In the genomic region with DNA sequence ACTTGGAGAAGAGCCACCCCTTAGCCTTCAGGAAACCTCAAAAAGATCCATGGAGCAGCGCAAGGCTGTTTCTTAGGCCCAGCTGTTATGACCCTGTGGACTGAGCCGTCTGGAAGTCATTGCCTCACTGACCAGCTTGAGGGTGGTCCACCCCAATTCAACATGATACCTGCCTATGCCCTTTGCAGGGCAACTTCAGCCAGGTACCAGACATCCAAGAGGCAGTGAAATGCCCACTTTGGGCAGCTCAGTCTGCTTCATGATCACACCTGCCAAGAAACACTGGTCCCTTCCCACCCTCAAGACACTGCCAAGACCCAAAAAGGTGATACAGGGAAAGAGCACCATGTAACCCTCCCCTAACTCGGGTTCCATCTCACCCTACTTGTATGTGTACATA, we compare ENCODE assay signal across 10 mouse cellular contexts. TPM values are rescaled to one million over a fixed set of nuclear protein-coding genes. Genes with fewer than 3 reads are reported as not detected.
DNase-seq lines count a peak whose midpoint lies in the region; ATAC-seq lines count a peak whose summit lies in the region.
"Had no signal": no experiment of that assay in that cellular context is flagged by ENCODE, and none has a peak within 500 bp of the region (broad histone marks: within the 10 kb centered on the region; RNA-seq: fewer than 3 reads in every experiment).

No protein-coding gene starts in this region.

- no peaks in the 10 kb centered on the region; the same call in 1 of the 2 replicates for H3K36me3 ChIP-seq in heart, embryonic 15.5 days
- peaks cover 15% of the 10 kb centered on the region for H3K36me3 ChIP-seq in embryonic facial prominence, embryonic 12.5 days
- H3K36me3 ChIP-seq in hindbrain, embryonic 15.5 days: peaks cover 12% of the 10 kb centered on the region
- H3K36me3 ChIP-seq in midbrain, embryonic 13.5 days: peaks cover 15% of the 10 kb centered on the region

- H3K4me3 ChIP-seq in heart, embryonic 15.5 days: 0 out of 2 replicates have a peak overlapping the region, but pooled peaks have one; percentile 80
- H3K4me3 ChIP-seq in embryonic facial prominence, embryonic 12.5 days: peak overlapping the region; percentile 95
- H3K4me3 ChIP-seq in hindbrain, embryonic 15.5 days: peak overlapping the region; percentile 93
- H3K4me3 ChIP-seq in midbrain, embryonic 13.5 days (replicated peaks): peak overlapping the region; percentile 97

- no peaks in the 10 kb centered on the region for H3K9me3 ChIP-seq in heart, embryonic 15.5 days (replicated peaks)
- no peaks in the 10 kb centered on the region for H3K9me3 ChIP-seq in embryonic facial prominence, embryonic 12.5 days
- H3K9me3 ChIP-seq in hindbrain, embryonic 15.5 days: no peaks in the 10 kb centered on the region
- H3K9me3 ChIP-seq in midbrain, embryonic 13.5 days: no peaks in the 10 kb centered on the region

- peak overlapping the region; percentile 75 for H3K4me2 ChIP-seq in heart, embryonic 15.5 days
- H3K4me2 ChIP-seq in embryonic facial prominence, embryonic 12.5 days (replicated peaks): peak overlapping the region; percentile 77
- H3K4me2 ChIP-seq in hindbrain, embryonic 15.5 days: peak overlapping the region; percentile 71
- H3K4me2 ChIP-seq in midbrain, embryonic 13.5 days (replicated peaks): peak overlapping the region; percentile 76

- H3K4me1 ChIP-seq in heart, embryonic 15.5 days (replicated peaks): peaks cover 6% of the 10 kb centered on the region
- H3K4me1 ChIP-seq in embryonic facial prominence, embryonic 12.5 days: peaks cover 18% of the 10 kb centered on the region
- peaks cover 23% of the 10 kb centered on the region for H3K4me1 ChIP-seq in hindbrain, embryonic 15.5 days (replicated peaks)
- peaks cover 22% of the 10 kb centered on the region for H3K4me1 ChIP-seq in midbrain, embryonic 13.5 days (replicated peaks)

- no peak for ATAC-seq in heart, embryonic 15.5 days (replicated peaks; ENCODE audit: insufficient number of reproducible peaks, insufficient read depth, low FRiP score, low read depth)
- ATAC-seq in embryonic facial prominence, embryonic 12.5 days (ENCODE audit: insufficient number of reproducible peaks, insufficient read depth, low FRiP score, low TSS enrichment): no peak
- no peak for ATAC-seq in hindbrain, embryonic 15.5 days (ENCODE audit: low FRiP score, low read depth)
- ATAC-seq in midbrain, embryonic 13.5 days: peak; percentile 3; the same call in 1 of the 2 replicates

- H3K9ac ChIP-seq in heart, embryonic 15.5 days: no peak overlapping the region
- peak overlapping the region; percentile 99; the same call in 1 of the 2 replicates for H3K9ac ChIP-seq in embryonic facial prominence, embryonic 12.5 days
- H3K9ac ChIP-seq in hindbrain, embryonic 15.5 days: no peak overlapping the region
- H3K9ac ChIP-seq in midbrain, embryonic 13.5 days (replicated peaks): peak overlapping the region; percentile 98
- H3K9ac ChIP-seq: liver, embryonic 14.5 days had no signal

- H3K27me3 ChIP-seq in heart, embryonic 15.5 days: no peaks in the 10 kb centered on the region
- H3K27me3 ChIP-seq in embryonic facial prominence, embryonic 12.5 days: no peaks in the 10 kb centered on the region
- H3K27me3 ChIP-seq in hindbrain, embryonic 15.5 days: no peaks in the 10 kb centered on the region
- H3K27me3 ChIP-seq in midbrain, embryonic 13.5 days: no peaks in the 10 kb centered on the region

- no peak for DNase-seq in heart, postnatal 36 days
- DNase-seq in gastrocnemius, postnatal 36 days: no peak
- DNase-seq in cerebellum, adult 9-10 months: no peak
- DNase-seq in embryo, embryonic 11 days: no peak

- intact Hi-C loops in heart, postnatal 36 days (cut with DNase I): loop anchor here (5.0 kb wide), 1 partner anchor 67 kb away; the partner anchor contains the start of gene Hmces
- intact Hi-C loops in gastrocnemius, postnatal 36 days (cut with DNase I): loop anchor here (10.0 kb wide), 1 partner anchor 215 kb away; no protein-coding TSS in a partner anchor

- no peak overlapping the region for H3K27ac ChIP-seq in heart, embryonic 15.5 days
- peak overlapping the region; percentile 95; the same call in 1 of the 2 replicates for H3K27ac ChIP-seq in embryonic facial prominence, embryonic 12.5 days
- peak overlapping the region; percentile 94; the same call in 1 of the 2 replicates for H3K27ac ChIP-seq in hindbrain, embryonic 15.5 days (replicated peaks)
- peak overlapping the region; percentile 95 for H3K27ac ChIP-seq in midbrain, embryonic 13.5 days
- H3K27ac ChIP-seq: heart, adult 2 months; liver, embryonic 14.5 days had no signal

- 83% methylated on average over 3 of the region's 3 CpGs for WGBS in heart, embryonic 15.5 days
- WGBS in embryonic facial prominence, embryonic 12.5 days: 67% methylated on average over 3 of the region's 3 CpGs
- 70% methylated on average over 3 of the region's 3 CpGs for WGBS in hindbrain, embryonic 15.5 days
- WGBS in midbrain, embryonic 13.5 days: 62% methylated on average over 3 of the region's 3 CpGs

RNA-seq across cellular contexts. Expression of gene H1fx, which starts 1.7 kb away (rescaled TPM):
- 18.1 and 23.2 TPM in 2 replicates for polyA plus RNA-seq in heart, embryonic 15.5 days (2015; fragmentation: Nextera tagmentation; extraction: Ambion mirVana)
- 1 to 10 TPM; 1.9 to 2.7 TPM for total RNA-seq in heart, postnatal 36 days (2021)
- polyA plus RNA-seq in embryonic facial prominence, embryonic 12.5 days (2016; fragmentation: Nextera tagmentation; extraction: Ambion mirVana): 88.3 and 117 TPM in 2 replicates
- 46.7 and 51.6 TPM in 2 replicates for polyA plus RNA-seq in hindbrain, embryonic 15.5 days (2015; fragmentation: Nextera tagmentation; extraction: Ambion mirVana)
- polyA plus RNA-seq in midbrain, embryonic 13.5 days (2015; fragmentation: Nextera tagmentation; extraction: Ambion mirVana): 21.0 and 25.5 TPM in 2 replicates
- 1 to 10 TPM; 1.4 to 2.2 TPM for total RNA-seq in gastrocnemius, postnatal 36 days (2021)

Comparison
In these comparisons a context has a peak if more than half of its experiments do, and no peak if none do; other contexts are left out.
1. H3K9ac ChIP-seq: peak in embryonic facial prominence, embryonic 12.5 days (single experiment) and midbrain, embryonic 13.5 days (single experiment); none in heart, embryonic 15.5 days (single experiment) and hindbrain, embryonic 15.5 days (single experiment).
2. Peak in every context shown above with its lines, with median percentiles within 50 percentile points of each other: H3K4me2 ChIP-seq and H3K4me3 ChIP-seq.